In genomic region chr10:128583644-128584043, GRCm38 (mm10) we compare ENCODE assay signal across 9 mouse cellular contexts. TPM values are rescaled to one million over a fixed set of nuclear protein-coding genes. Genes with fewer than 3 reads are reported as not detected.
A peak's percentile ranks its signal among the peaks of the same experiment; 100 is the strongest.
DNase-seq lines count a peak whose midpoint lies in the region; ATAC-seq and TF ChIP-seq lines count a peak whose summit lies in the region.
"Had no signal": no experiment of that assay in that cellular context is flagged by ENCODE, and none has a peak within 500 bp of the region (broad histone marks: within the 10 kb centered on the region; RNA-seq: fewer than 3 reads in every experiment).

No protein-coding gene starts in this region.

- H3K9me3 ChIP-seq in E14TG2a.4 (ENCODE audit: low read length): no peaks in the 10 kb centered on the region
- no peaks in the 10 kb centered on the region for H3K9me3 ChIP-seq in intestine, embryonic 16.5 days (ENCODE audit: control insufficient read depth, low read length)

- H3K4me3 ChIP-seq in E14TG2a.4 (replicated peaks; ENCODE audit: low read length): peak overlapping the region; percentile 72
- no peak overlapping the region for H3K4me3 ChIP-seq in intestine, embryonic 16.5 days (ENCODE audit: low read length)

- H3K4me2 ChIP-seq in intestine, embryonic 16.5 days (ENCODE audit: low read depth, low read length): peak overlapping the region; percentile 31; the same call in 1 of the 2 replicates

- 0 out of 2 replicates have a peak, but pooled peaks have one; percentile 12 for ATAC-seq in intestine, embryonic 16.5 days

- peaks cover 62% of the 10 kb centered on the region for H3K4me1 ChIP-seq in E14TG2a.4 (replicated peaks; ENCODE audit: low read depth, low read length)
- peaks cover 31% of the 10 kb centered on the region for H3K4me1 ChIP-seq in intestine, embryonic 16.5 days (ENCODE audit: control insufficient read depth, insufficient read depth, low read length)

- peaks cover 20% of the 10 kb centered on the region for H3K36me3 ChIP-seq in E14TG2a.4 (ENCODE audit: insufficient read depth, low read length)
- H3K36me3 ChIP-seq in intestine, embryonic 16.5 days (ENCODE audit: control insufficient read depth, insufficient read depth, low read length): peaks cover 2% of the 10 kb centered on the region; the same call in 1 of the 2 replicates

- no peak for TF ChIP-seq CTCF in E14TG2a.4 (conservative IDR thresholded peaks at IDR 0.05; ENCODE audit: low read length)

- peak; percentile 72 for DNase-seq in R1 (ENCODE audit: low read depth, low spot score)
- DNase-seq in gastrocnemius, adult 18-20 months (ENCODE audit: low spot score): peak; percentile 55
- peak; percentile 91 for DNase-seq in lung, postnatal 25 days (ENCODE audit: low spot score)
- DNase-seq in natural killer cell, adult 2 months (ENCODE audit: low spot score in 2 of 2): no peak
- no peak for DNase-seq in right cerebral cortex, postnatal 25 days
- DNase-seq in spleen, postnatal 4 days (ENCODE audit: low spot score in 2 of 2): no peak

- peak overlapping the region; percentile 16; the same call in 1 of the 2 replicates for H3K9ac ChIP-seq in intestine, embryonic 16.5 days (ENCODE audit: low read depth, low read length)
- H3K9ac ChIP-seq: liver, embryonic 14.5 days had no signal

- peaks cover 16% of the 10 kb centered on the region for H3K27me3 ChIP-seq in E14TG2a.4 (ENCODE audit: insufficient read depth, low read length)
- H3K27me3 ChIP-seq in intestine, embryonic 16.5 days (replicated peaks; ENCODE audit: control insufficient read depth, insufficient read depth, low read length): peaks cover 4% of the 10 kb centered on the region; the same call in 1 of the 2 replicates

- WGBS in intestine, embryonic 16.5 days: 35% methylated on average over 7 of the region's 7 CpGs

- H3K27ac ChIP-seq in intestine, embryonic 16.5 days (ENCODE audit: low read length): peak overlapping the region; percentile 63
- H3K27ac ChIP-seq: liver, embryonic 14.5 days had no signal

RNA-seq across cellular contexts. Expression of gene Erbb3, which starts 5.8 kb away (rescaled TPM):
- 1 to 10 TPM; 2.7 TPM for total RNA-seq in gastrocnemius, adult 18-20 months (2021)
- polyA plus RNA-seq in intestine, embryonic 16.5 days (2015; fragmentation: Nextera tagmentation; extraction: Ambion mirVana): 29.6 and 34.9 TPM in 2 replicates

RNA-seq across cellular contexts. Expression of gene Pa2g4, which starts 17.9 kb away (rescaled TPM):
- 10 to 100 TPM; 35.4 to 37.6 TPM for total RNA-seq in gastrocnemius, adult 18-20 months (2021)
- 171 and 196 TPM in 2 replicates for polyA plus RNA-seq in intestine, embryonic 16.5 days (2015; fragmentation: Nextera tagmentation; extraction: Ambion mirVana)

RNA-seq across cellular contexts. Expression of gene Rpl41, which starts 34.5 kb away (rescaled TPM):
- total RNA-seq in gastrocnemius, adult 18-20 months (2021): 1,000 to 10,000 TPM; 1,015 to 1,049 TPM
- polyA plus RNA-seq in intestine, embryonic 16.5 days (2015; fragmentation: Nextera tagmentation; extraction: Ambion mirVana): 3,191 and 3,364 TPM in 2 replicates

RNA-seq across cellular contexts. Expression of gene Zc3h10, which starts 36.1 kb away (rescaled TPM):
- total RNA-seq in gastrocnemius, adult 18-20 months (2021): 1 to 10 TPM; 4.6 to 8.3 TPM
- 13.3 and 13.6 TPM in 2 replicates for polyA plus RNA-seq in intestine, embryonic 16.5 days (2015; fragmentation: Nextera tagmentation; extraction: Ambion mirVana)

RNA-seq across cellular contexts. Expression of gene Rps26, which starts 42.9 kb away (rescaled TPM):
- total RNA-seq in gastrocnemius, adult 18-20 months (2021): 100 to 1,000 TPM; 345 to 363 TPM
- polyA plus RNA-seq in intestine, embryonic 16.5 days (2015; fragmentation: Nextera tagmentation; extraction: Ambion mirVana): 580 and 624 TPM in 2 replicates

Comparison
In these comparisons a context has a peak if more than half of its experiments do, and no peak if none do; other contexts are left out.
1. DNase-seq: peak in R1 (single experiment), gastrocnemius, adult 18-20 months (single experiment) and lung, postnatal 25 days (single experiment); none in natural killer cell, adult 2 months (0 of 2), right cerebral cortex, postnatal 25 days (single experiment) and spleen, postnatal 4 days (0 of 2).